Mouse (Mus musculus) monocyte, adult 2 months (primary cell): ENCODE measurements around the gene Calhm3.
A peak's percentile ranks its signal among the peaks of the same experiment; 100 is the strongest.
"Not testable (repeated sequence)": the region's sequence is repeated elsewhere in the genome, so short reads cannot be mapped to it uniquely, and the experiment has no call there.

Source experiments
- DNase-seq, 2 experiments: peaks; one replicate each; pipeline ENCODE4 v3.0.0; 2022; ENCODE audit warnings: low spot score in 2 of 2, low read depth in 1 of 2

The Calhm3 gene

GRCm38 (mm10) chr19:47168223-47168622, 10.7 kb upstream of the Calhm3 start:
- DNase-seq = peak in 1 of 2 experiments; percentile 30

GRCm38 (mm10) chr19:47167617-47168214, 10.2 kb upstream of the Calhm3 start:
- no peak for DNase-seq

- DNase-seq = no peak
These were observed 9.2 kb upstream of the Calhm3 start for GRCm38 (mm10) chr19:47166758-47167157.

GRCm38 (mm10) chr19:47163176-47163744, 5.7 kb upstream of the Calhm3 start:
- no peak for DNase-seq

GRCm38 (mm10) chr19:47161669-47162068, 4.1 kb upstream of the Calhm3 start:
- DNase-seq = no peak

GRCm38 (mm10) chr19:47153767-47154166, 3.8 kb downstream of the Calhm3 start:
- no peak for DNase-seq

- DNase-seq = no peak
These were observed 5.5 kb downstream of the Calhm3 start for GRCm38 (mm10) chr19:47152062-47152369.

GRCm38 (mm10) chr19:47151332-47152061, 6.1 kb downstream of the Calhm3 start:
- no peak for DNase-seq

- DNase-seq = no peak
These were observed 7.7 kb downstream of the Calhm3 start for GRCm38 (mm10) chr19:47149854-47150253.

GRCm38 (mm10) chr19:47148267-47148847, 9.2 kb downstream of the Calhm3 start:
- DNase-seq = no peak

- no peak for DNase-seq
These were observed 13.4 kb downstream of the Calhm3 start, which contains the start of gene Calhm1 for GRCm38 (mm10) chr19:47144154-47144553. Gene Calhm1 (minus strand): TSS chr19:47144254.

- no peak for DNase-seq
These were observed 15.1 kb downstream of the Calhm3 start for GRCm38 (mm10) chr19:47142438-47142837.

GRCm38 (mm10) chr19:47139611-47140010, 18.0 kb downstream of the Calhm3 start:
- DNase-seq = not testable (repeated sequence)

GRCm38 (mm10) chr19:47137771-47138421, 19.7 kb downstream of the Calhm3 start, which contains the start of gene Calhm2:
Gene Calhm2 (minus strand): TSS chr19:47138294.
- DNase-seq = peak in 1 of 2 experiments; percentile 22

GRCm38 (mm10) chr19:47137051-47137581, 20.4 kb downstream of the Calhm3 start:
- DNase-seq = peak; percentile 23 to 27

GRCm38 (mm10) chr19:47136170-47136569, 21.4 kb downstream of the Calhm3 start:
- no peak for DNase-seq

GRCm38 (mm10) chr19:47135568-47135967, 22.0 kb downstream of the Calhm3 start:
- no peak for DNase-seq

GRCm38 (mm10) chr19:47133161-47133560, 24.4 kb downstream of the Calhm3 start:
- DNase-seq = peak; percentile 35 to 57

- DNase-seq = no peak
These were observed 26.9 kb downstream of the Calhm3 start for GRCm38 (mm10) chr19:47130551-47131125.

GRCm38 (mm10) chr19:47128835-47129234, 28.7 kb downstream of the Calhm3 start:
- DNase-seq = no peak

GRCm38 (mm10) chr19:47128164-47128563, 29.4 kb downstream of the Calhm3 start:
- no peak for DNase-seq
